Mouse (Mus musculus): ENCODE measurements around the gene Actn1. TPM values are rescaled to one million over a fixed set of nuclear protein-coding genes. Genes with fewer than 3 reads are reported as not detected.

Actn1 gene
- 344 TPM for total RNA-seq (2023)

GRCm38 (mm10) chr12:80260056-80260743 is at the start of gene Actn1:
Gene Actn1, minus strand, starts transcription at chr12:80260371.

Other genes starting within 250 kb of the Actn1 start
- 443 TPM for gene Zfp36l1, start 147.4 kb downstream of the Actn1 start, total RNA-seq (2023)
- gene Dcaf5, start 176.2 kb upstream of the Actn1 start, total RNA-seq (2023) = 57.3 TPM
- gene Exd2, start 202.7 kb upstream of the Actn1 start, total RNA-seq (2023) = 42.1 TPM